Mouse (Mus musculus): ENCODE results near the gene Alpk1. TPM values are rescaled to one million over a fixed set of nuclear protein-coding genes. Genes with fewer than 3 reads are reported as not detected.

Alpk1 gene
- polyA plus RNA-seq, 1 experiment from 2014 or later, result 1.2 TPM

Other genes starting within 250 kb of the Alpk1 start
- 64.6 and 66.3 TPM in 2 replicates for gene Larp7, start 227.2 kb downstream of the Alpk1 start, polyA plus RNA-seq (2015; fragmentation: Nextera tagmentation; extraction: Ambion mirVana)
- 9.2 and 10.8 TPM in 2 replicates for gene Zgrf1, start 227.0 kb downstream of the Alpk1 start, polyA plus RNA-seq (2015; fragmentation: Nextera tagmentation; extraction: Ambion mirVana)
- gene Neurog2, start 147.4 kb downstream of the Alpk1 start, polyA plus RNA-seq (2015; fragmentation: Nextera tagmentation; extraction: Ambion mirVana), result not detected in 2 replicates
- gene Tifa, start 9.3 kb upstream of the Alpk1 start, polyA plus RNA-seq (2015; fragmentation: Nextera tagmentation; extraction: Ambion mirVana), result 3.8 and 5.2 TPM in 2 replicates
- gene Ap1ar, start 57.0 kb upstream of the Alpk1 start, polyA plus RNA-seq (2015; fragmentation: Nextera tagmentation; extraction: Ambion mirVana), result 56.4 and 56.7 TPM in 2 replicates
- 6.4 and 6.6 TPM in 2 replicates for gene Fam241a, start 115.8 kb upstream of the Alpk1 start, polyA plus RNA-seq (2015; fragmentation: Nextera tagmentation; extraction: Ambion mirVana)

Data from kidney, embryonic 15.5 days (tissue).